Mouse (Mus musculus) cerebellum, adult 2 months (tissue): ENCODE results near the gene Tns1. TPM values are rescaled to one million over a fixed set of nuclear protein-coding genes. Genes with fewer than 3 reads are reported as not detected.
A peak's percentile ranks its signal among the peaks of the same experiment; 100 is the strongest.

Experiments
- DNase-seq, 2 experiments: peaks; one replicate each; pipeline ENCODE4 v3.0.0; 2021
- H3K27ac ChIP-seq: fragments of 200-500 bp; 2 replicates; pipeline ENCODE4 v1.5.1; 2012; ENCODE audit warnings: low read length, control low read depth, inconsistent platforms; ENCODE audit not compliant: insufficient read depth
- H3K27me3 ChIP-seq: fragments of 200-500 bp; 2 replicates; pipeline ENCODE4 v1.6.1; 2012; ENCODE audit warnings: inconsistent platforms, mild to moderate bottlenecking, low read length, moderate library complexity; ENCODE audit not compliant: control insufficient read depth, insufficient read depth
- H3K4me1 ChIP-seq: fragments of 200-500 bp; 2 replicates; pipeline ENCODE4 v1.6.1; 2011; ENCODE audit warnings: low read length; ENCODE audit not compliant: control insufficient read depth, insufficient read depth
- H3K4me3 ChIP-seq: fragments of 200-500 bp; replicated peaks from 2 replicates; pipeline ENCODE3; 2011; ENCODE audit warnings: mild to moderate bottlenecking, low read depth, low read length, control low read depth; ENCODE audit not compliant: insufficient read depth
- CTCF ChIP-seq: fragments of 200-500 bp; IDR thresholded peaks from 2 replicates; pipeline ENCODE4 v1.5.1; 2011; ENCODE audit warnings: low read depth, mild to moderate bottlenecking, control low read depth, low read length, moderate library complexity, borderline replicate concordance; ENCODE audit not compliant: insufficient read depth
- POLR2A ChIP-seq: fragments of 200-500 bp; IDR thresholded peaks from 2 replicates; pipeline ENCODE4 v1.6.1; 2011; ENCODE audit warnings: low read length, control low read depth, borderline replicate concordance; ENCODE audit not compliant: insufficient read depth
- WGBS: fragments of 180-500 bp; shearing (Covaris S2); methylation state at CpG from one replicate; pipeline ENCODE4 v1.1.7; 2018; 5-methylcytosine and 5-hydroxymethylcytosine counted together
- polyA plus RNA-seq: library from polyadenylated mRNA; depleted of rRNA; stranded (reverse); fragments of >200 nt; gene quantifications from 2 replicates; pipeline ENCODE4 v1.2.3, GENCODE M21; 2012

Tns1 gene
- polyA plus RNA-seq, 1 experiment: 25.1 TPM

DNA sequence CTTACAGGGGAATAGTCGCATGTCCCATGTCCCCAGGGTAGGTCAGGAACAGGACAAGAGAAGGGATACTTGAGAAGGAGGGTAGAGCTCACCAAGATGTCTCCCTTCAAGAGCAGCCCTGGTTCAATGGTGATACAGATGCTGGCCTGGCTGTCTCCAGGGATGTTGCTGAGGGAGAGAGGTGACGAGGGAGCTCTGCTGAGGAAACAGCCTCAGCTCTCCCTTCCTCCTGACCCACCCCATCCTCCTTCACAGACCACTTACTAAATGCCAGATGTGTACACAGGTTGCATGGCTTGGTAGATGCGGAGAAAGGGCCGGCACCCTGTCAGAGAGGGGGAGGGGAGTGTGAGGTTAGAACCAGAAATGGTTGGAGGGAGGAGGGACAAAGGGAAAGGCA lies 138.6 kb downstream of the Tns1 start:
- Histone ChIP-seq H3K27ac (no peak overlapping the region), H3K27me3 (no peaks in the 10 kb centered on the region), H3K4me1 (no peaks in the 10 kb centered on the region), H3K4me3 (no peak overlapping the region)
- WGBS: 94% methylated on average over 4 of the region's 4 CpGs
- TF ChIP-seq CTCF (no peak), POLR2A (no peak)
- no peak for DNase-seq

DNA sequence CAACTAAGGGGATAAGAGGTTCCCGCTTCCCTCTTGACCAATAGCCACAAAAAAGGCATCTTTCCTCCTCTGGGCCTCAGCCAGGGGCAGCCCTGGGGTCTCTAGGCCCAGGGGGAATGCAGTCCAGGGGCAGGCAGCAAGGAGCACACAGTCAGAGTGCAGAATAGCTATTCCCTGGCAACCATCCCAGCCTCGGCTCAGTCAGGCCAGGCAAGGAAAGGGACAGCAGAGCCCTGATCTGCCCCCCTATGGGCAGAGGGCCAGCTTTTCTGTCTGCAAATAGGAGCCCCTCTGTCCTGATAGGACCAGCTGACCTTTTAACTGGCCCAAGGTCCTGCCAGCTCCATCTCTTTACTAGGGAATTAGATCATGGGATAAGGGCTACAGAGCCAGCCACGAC lies 145.0 kb downstream of the Tns1 start:
- no peak overlapping the region for H3K27ac ChIP-seq
- H3K4me1 ChIP-seq: no peaks in the 10 kb centered on the region
- no peak for TF ChIP-seq POLR2A
- no peak for TF ChIP-seq CTCF
- WGBS: 61% methylated on average over 3 of the region's 3 CpGs
- H3K4me3 ChIP-seq: no peak overlapping the region
- H3K27me3 ChIP-seq: no peaks in the 10 kb centered on the region
- peak; percentile 22 to 41 for DNase-seq

DNA sequence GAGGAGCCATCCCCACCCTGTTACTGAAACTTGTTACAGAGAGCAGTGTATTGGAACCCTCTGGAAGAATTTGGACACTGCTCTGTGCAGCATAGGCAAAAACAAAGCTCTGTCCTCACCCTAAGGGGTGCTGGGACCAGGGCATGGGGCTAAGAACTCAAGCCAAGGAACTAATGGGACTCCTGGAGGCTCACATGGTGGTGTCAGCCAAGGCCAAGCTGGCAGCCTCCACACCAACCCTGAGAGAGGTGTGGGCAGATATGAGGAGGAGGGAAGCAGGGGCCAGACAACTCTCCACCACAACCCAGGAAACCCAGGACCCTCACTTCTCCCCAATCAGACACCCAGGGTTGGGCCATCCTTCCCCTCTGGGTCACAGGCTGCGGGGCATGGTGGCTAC lies 145.7 kb downstream of the Tns1 start:
- WGBS: 95% methylated on average over 1 of the region's 1 CpGs
- Histone ChIP-seq H3K27me3 (no peaks in the 10 kb centered on the region), H3K4me1 (no peaks in the 10 kb centered on the region), H3K27ac (no peak overlapping the region), H3K4me3 (no peak overlapping the region)
- DNase-seq: no peak
- TF ChIP-seq POLR2A (no peak), CTCF (no peak)

DNA sequence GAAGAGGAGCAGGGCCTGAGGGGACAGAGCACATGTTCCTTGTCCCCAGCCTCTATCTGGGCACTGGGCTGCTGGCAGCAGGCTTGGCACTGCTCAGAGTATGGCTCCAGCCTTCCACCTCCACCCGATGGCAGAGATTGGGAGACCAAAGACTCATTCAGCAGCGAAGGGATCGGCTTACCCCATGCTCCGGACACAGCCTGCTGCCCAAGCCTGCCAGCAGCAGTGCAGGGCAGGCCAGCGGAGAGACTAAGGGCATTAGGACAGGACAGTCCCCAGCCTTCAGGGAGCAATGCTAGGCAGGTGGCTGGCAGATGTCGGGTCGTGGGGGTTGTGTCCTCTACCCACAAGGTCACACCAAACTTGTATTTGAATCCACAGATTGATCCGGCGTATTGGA lies 150.3 kb downstream of the Tns1 start:
- no peaks in the 10 kb centered on the region for H3K27me3 ChIP-seq
- DNase-seq: no peak
- no peak overlapping the region for H3K27ac ChIP-seq
- no peaks in the 10 kb centered on the region for H3K4me1 ChIP-seq
- TF ChIP-seq CTCF (no peak), POLR2A (no peak)
- 46% methylated on average over 9 of the region's 9 CpGs for WGBS
- no peak overlapping the region for H3K4me3 ChIP-seq

DNA sequence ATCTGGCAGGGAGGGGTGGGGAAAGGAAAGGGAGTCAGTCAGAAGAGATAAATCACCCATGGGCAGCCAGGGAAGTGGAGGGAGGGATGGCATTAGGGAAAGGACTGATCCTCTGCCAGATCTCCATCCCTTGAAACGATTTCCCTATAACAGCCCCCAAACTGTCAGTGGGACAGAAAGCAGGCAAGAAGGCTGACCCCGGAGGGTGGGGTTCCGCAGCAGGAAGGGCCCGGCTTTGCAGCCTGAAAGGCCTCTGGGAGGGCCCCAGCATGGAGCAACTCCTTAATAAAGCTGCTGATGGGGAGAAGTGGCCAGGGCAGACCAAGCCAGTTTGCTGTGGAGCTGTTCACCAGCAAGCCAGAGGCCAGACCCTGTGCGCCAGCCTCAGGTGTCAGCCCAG lies 151.5 kb downstream of the Tns1 start:
- no peaks in the 10 kb centered on the region for H3K4me1 ChIP-seq
- WGBS: 57% methylated on average over 5 of the region's 5 CpGs
- no peaks in the 10 kb centered on the region for H3K27me3 ChIP-seq
- no peak overlapping the region for H3K27ac ChIP-seq
- TF ChIP-seq POLR2A (no peak), CTCF (no peak)
- no peak for DNase-seq
- H3K4me3 ChIP-seq: no peak overlapping the region

DNA sequence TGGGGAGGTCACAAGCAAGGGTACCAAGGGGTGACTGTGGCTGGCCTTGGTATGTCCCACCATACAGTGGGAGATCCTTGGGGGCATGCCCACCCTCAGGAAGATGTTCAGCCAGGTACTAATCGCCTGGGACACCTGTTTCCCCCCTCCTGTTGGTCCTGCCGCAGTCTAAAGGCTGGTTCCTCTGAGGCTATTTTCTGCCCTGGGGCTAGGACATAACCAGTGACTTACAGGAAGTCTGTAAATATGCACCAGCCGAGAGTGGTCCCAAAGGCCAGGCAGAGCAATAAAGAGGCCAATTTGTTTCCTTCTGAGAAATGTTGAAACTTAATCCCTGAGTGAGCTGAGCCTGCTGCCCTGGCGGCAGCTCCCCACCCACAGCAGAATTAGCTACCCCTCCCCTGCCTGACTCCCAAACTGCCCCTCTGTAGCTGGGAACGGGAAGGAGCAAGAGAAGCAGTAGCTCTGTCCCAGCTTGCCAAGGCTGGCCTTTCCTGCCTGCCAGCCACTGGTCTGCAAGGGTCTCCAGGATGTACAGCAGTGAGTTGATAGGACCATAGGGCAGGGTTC lies 154.0 kb downstream of the Tns1 start:
- DNase-seq: no peak
- no peak overlapping the region for H3K4me3 ChIP-seq
- H3K4me1 ChIP-seq: no peaks in the 10 kb centered on the region
- no peak for TF ChIP-seq POLR2A
- TF ChIP-seq CTCF: no peak
- WGBS: 50% methylated on average over 5 of the region's 5 CpGs
- no peak overlapping the region for H3K27ac ChIP-seq
- H3K27me3 ChIP-seq: no peaks in the 10 kb centered on the region

DNA sequence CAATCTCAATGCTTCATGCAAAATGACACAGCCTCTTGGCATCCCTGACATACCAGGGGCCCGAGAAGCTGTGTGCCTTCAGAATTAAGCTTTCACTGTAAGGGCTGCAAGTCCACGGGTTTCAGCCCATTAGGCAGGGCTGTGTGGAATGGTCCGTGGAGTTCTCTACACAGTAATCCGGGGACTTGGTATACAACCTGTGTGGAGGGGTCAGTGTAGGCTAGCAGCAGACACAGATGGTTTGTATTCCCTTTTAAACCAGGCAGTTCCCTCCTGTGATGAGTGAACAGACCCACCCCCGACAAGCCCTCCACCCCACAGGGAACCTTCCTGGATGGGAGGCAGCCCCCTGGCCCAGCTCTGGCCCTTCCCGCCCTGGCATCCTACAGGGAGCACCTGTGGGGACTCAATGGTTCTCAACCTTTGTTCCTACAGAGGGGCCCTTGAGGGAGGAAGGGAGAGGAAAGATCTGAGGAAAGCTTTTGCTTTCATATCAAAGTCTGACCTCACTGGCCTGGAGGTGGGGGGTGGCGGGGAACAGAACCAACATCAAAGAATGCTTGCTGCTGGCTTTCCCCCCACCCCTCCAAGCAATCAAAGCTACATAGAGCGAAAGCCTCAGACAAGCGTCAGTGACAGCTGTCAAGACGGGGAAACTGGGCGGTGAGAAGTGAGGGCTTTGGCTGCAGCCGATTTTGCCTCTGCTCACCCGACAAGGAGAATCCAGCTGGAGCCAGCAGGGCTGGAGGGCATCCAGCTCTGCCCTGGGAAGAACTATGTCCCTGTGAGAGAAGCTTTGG lies 155.3 kb downstream of the Tns1 start:
- Histone ChIP-seq H3K4me3 (no peak overlapping the region), H3K27me3 (no peaks in the 10 kb centered on the region), H3K27ac (no peak overlapping the region), H3K4me1 (peaks cover 7% of the 10 kb centered on the region; the same call in 1 of the 2 replicates)
- TF ChIP-seq CTCF (no peak), POLR2A (no peak)
- 23% methylated on average over 13 of the region's 13 CpGs for WGBS
- DNase-seq: no peak

DNA sequence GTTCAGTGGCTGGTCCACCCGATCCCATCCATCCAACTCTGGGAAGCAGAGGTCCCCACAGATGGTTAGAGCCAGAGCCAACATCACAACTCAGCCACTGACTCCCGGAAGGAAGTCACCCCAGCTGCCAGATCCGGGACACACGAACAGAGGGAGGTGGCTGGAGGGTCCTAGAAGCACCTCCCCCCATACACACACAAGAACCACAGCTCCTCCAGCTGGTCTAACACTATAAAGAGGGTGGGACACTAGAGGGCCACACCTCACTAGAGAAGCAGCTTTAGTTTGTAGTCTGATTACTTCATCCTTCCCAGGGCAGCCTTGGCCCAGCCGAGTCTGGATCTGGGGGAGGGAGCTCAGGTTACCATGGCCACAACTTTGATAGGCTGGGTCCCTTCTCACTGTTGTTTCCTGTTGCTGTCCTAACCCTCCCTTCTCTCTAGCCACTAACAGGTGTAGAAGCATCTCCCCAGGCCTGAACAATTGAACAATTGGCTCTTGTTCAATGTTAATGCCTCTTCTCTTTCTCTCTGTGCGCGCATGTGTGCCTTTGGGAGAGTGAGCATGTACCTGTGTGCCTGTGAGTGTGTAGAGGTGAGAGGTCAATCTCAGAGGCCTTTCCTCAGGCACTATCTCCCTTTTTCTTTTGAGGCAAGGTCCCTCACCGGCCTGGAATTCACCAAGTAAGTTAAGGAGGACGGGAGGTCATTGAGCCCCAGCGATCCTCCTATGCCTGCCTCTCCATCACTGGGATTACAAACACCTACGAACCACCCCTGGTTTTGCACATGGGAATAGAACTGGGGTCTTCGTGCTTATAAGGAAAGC lies 157.6 kb downstream of the Tns1 start:
- Histone ChIP-seq H3K27me3 (no peaks in the 10 kb centered on the region), H3K4me3 (no peak overlapping the region), H3K4me1 (peaks cover 11% of the 10 kb centered on the region), H3K27ac (no peak overlapping the region)
- 74% methylated on average over 12 of the region's 12 CpGs for WGBS
- TF ChIP-seq CTCF (no peak), POLR2A (no peak)
- DNase-seq: no peak
